Mouse (Mus musculus) inflammation-experienced regulatory T-cells (primary cell): ENCODE measurements around the gene Lonrf2. TPM values are rescaled to one million over a fixed set of nuclear protein-coding genes. Genes with fewer than 3 reads are reported as not detected.

Source experiments
- polyA plus RNA-seq, 2 experiments: library from polyadenylated mRNA; unstranded; fragments of 100-300 nt; shearing (Covaris generic); gene quantifications; one replicate each; pipeline ENCODE4 v1.2.1; 2017

Gene Lonrf2
- polyA plus RNA-seq: under 1 TPM; 0.22 to 0.56 TPM

DNA sequence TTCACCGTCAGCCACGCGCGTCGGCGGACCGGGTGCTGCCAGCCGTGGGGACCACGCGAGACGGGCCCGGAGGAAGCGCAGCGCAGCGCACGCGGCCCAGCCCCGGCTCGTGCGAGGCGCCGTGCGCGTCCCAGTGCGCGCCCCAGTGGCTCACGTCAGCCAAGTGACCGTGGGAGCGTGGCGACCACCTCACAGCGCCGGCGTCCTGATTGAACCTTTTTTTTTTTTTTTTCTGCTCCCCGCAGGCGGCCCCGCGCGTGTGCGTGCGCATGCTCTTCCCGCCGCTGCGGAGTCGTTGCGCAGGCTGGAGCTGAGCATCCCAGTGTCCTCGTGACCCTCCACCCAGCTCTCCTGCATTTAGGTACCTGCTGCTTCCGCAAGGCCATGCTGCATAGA, at the start of gene Lonrf2:
Lonrf2 (minus strand) TSS at position 235 of the 396 bp plus-strand sequence.

Other genes starting within 250 kb of the Lonrf2 start
- 10 to 100 TPM; 40.6 to 58.6 TPM for gene Aff3, start 171.8 kb downstream of the Lonrf2 start, polyA plus RNA-seq
- gene Chst10, start 61.5 kb upstream of the Lonrf2 start, polyA plus RNA-seq: 10 to 100 TPM; 30.8 to 50.1 TPM
- gene Nms, start 102.4 kb upstream of the Lonrf2 start, polyA plus RNA-seq: not detected
- 100 to 1,000 TPM in 1 of 2 experiments, 10 to 100 TPM in 1; 94.1 to 119 TPM for gene Pdcl3, start 148.9 kb upstream of the Lonrf2 start, polyA plus RNA-seq